Mouse (Mus musculus): ENCODE data around the gene Mrps22.

The Mrps22 gene

DNA sequence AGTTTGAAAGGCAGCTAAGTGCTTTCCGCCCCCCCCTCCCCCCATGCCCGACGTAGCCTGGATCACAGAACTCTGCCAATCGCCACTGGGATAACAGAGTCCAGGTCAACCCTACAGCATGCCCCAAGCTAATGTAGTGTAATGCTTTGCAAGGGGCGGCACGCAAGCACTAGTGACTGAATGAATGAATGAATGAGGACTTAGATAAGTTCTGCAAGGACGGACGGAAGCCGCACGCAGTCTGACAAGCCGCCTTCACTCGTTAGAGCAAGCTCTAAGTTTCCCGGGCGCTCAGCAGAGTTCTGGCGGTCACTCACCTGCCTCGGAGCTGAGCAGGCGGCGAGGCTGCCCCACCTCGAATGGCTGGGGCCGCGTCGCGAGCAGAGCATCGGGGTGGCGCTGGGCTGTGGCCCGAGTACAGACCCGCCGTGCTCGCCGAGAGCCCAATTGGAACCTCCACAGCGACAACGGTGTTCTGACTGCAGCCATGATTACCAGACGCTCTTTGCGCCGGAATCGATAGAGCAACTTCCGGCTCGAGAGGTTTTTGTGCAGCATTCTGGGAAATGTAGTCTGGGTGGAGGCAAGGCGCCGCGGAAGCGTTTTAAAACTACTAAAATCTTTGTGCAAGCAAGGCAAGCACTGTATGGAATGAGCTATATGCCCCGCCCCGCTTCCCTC is at the start of gene Mrps22:
TSS of gene Mrps22 (minus strand) at position 505 of the 681 bp plus-strand sequence.
- in situ Hi-C loops (cut with MboI; ENCODE audit: low sequenced_read_pairs), result no loop called here

- in situ Hi-C loops (cut with MboI; ENCODE audit: low sequenced_read_pairs), result no loop called here
Observed at GRCm38 (mm10) chr9:98650547-98650946, 49.1 kb upstream of the Mrps22 start.

DNA sequence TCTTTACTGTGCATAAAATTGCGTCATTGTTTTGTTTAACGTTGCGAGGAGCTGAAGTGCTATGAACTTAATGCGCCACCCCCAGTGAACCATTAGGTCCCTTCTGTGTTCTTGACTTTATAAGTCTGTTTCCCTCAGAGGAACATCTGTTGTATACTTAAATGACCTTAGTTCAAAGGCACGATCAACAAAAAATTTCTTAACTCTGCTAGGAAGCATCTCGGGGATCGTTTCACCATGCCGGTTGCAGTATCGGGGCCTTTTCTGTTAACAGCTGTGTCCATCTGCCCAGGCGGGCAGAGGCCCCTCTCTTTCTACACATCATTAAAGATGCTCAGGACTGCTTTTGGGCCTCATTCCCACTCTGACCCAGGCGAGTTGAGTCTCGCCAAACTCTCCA is 46.0 kb upstream of the Mrps22 start:
- in situ Hi-C loops (cut with MboI; ENCODE audit: low sequenced_read_pairs), result loop anchor here (25.0 kb wide), 1 partner anchor 315 kb away; the partner anchor contains the start of gene Foxl2

DNA sequence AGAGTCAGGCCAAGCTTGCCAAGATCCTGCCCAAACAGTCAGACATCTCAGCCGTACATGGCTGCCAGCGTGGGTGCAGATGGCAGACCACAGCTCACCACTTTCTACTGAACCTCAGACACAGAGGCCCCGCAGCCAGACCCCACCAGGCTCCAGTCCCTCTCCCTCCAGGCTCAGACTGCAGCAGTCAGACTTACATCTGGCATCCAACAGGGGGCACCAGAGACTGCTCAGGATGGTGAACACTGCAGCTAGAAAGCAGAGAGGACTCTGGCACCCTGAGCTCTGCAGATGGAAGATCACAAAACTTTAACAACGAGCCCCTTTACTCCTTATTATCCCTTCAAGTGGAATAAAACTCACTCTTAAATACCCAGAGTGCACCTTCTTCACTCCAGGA is 44.3 kb upstream of the Mrps22 start:
- in situ Hi-C loops (cut with MboI; ENCODE audit: low sequenced_read_pairs), result loop anchor here (25.0 kb wide), 1 partner anchor 317 kb away; the partner anchor contains the start of gene Foxl2

GRCm38 (mm10) chr9:98642126-98642525 is 40.7 kb upstream of the Mrps22 start:
- in situ Hi-C loops (cut with MboI; ENCODE audit: low sequenced_read_pairs), result loop anchor here (25.0 kb wide), 1 partner anchor 320 kb away; the partner anchor contains the start of gene Foxl2

DNA sequence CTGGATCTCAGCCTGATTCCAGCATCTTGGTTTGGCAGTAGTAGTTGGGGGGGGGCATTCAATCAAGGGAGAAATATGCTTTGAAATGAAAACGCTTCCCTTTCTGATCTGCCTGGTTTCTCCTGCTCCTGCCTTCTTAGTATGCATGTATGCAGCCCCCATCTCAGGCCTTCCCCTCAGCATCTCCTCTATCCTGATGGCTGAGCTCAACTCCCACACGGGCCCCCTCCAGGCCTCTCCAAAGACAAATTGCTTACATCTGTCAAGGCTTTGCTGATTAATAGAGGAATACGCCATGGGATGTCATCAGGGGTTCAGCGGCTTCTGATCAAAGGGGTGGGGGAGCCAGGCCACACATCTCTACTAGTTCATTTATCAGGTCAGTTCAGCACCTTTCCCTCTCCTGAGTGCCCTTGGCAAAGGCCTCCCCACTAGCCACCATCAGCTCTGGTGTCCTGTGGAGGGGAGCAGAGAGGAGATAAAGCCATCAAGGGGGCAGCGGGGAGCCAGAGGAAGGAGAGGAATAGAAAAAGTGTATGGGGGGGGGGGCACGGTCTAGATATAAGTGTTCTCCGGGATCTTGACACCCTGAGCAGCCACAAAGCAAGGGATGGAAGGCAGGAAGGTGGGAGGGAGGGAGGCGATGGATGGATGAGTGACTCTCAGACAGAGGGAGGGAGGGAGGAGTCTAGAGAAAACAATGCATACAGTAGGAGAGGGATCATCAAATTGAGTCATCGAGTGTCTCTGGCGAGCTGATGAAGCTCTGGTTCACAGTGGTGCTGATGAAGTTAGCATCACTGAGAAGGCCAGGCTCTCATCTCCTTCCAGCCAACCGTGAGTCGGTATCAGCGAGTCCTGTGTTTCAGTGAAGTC is 32.1 kb upstream of the Mrps22 start:
- in situ Hi-C loops (cut with MboI; ENCODE audit: low sequenced_read_pairs), result loop anchor here (25.0 kb wide), 1 partner anchor 329 kb away; the partner anchor contains the start of gene Foxl2

DNA sequence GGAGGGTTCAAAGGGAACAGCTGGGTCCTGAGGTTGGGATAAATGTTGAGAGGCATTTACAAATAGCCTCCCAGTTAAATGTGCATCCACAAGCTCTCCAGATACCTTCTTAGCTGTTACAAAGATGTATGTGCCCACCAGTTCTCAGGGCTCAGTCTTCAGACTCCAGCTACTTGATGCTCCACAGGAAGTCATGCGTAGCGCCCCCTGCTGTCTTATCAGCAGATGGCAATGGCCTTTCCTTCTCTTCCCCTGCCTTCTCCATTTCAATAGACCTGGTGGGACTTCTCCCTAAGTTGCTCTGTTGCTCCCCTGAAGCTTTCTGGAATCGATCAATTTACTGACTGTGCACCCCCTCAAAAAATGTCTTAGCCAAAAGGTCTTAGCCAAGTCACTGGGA is 27.0 kb upstream of the Mrps22 start:
- in situ Hi-C loops (cut with MboI; ENCODE audit: low sequenced_read_pairs), result loop anchor here (25.0 kb wide), 1 partner anchor 334 kb away; the partner anchor contains the start of gene Foxl2

DNA sequence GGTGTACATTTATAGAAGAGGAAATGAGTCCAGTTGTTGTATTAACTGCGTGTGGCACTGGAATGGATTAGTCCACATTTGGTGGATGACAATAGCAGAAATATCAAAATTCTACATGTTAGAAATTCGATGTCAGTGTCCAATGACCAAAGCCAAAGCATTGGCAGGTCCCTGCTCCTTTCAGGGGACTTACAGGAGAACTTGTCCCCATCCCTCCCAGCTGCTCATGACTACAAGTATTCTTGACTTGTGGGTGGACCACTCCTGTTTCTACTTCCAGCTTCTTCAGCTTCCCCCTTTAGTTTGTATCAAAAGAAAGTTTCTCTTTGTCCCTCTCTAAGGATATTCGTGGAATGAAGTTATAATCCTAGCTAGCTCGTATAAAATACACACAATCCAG is 3.4 kb upstream of the Mrps22 start:
- in situ Hi-C loops (cut with MboI; ENCODE audit: low sequenced_read_pairs), result no loop called here

- in situ Hi-C loops (cut with MboI; ENCODE audit: low sequenced_read_pairs), result no loop called here
Observed at GRCm38 (mm10) chr9:98601837-98602359, 438 bp upstream of the Mrps22 start.

DNA sequence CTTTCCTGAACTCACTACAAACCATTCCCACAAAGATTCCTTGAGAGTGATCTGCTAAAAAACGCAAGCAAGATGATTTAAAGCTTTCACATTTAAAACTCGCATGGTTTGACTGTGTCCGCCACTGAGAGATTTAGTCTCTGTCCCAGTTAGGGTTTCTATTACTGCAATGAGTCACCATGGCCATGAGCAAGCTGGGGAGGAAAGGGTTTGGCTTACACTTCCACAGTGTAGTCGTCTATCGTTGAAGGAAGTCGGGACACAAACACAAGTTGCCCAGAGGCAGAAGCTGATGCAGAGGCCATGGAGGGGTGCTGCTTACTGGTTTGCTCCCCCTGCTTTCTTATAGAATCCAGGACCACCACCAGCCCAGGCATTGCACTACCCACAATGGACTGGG is 1.4 kb downstream of the Mrps22 start:
- in situ Hi-C loops (cut with MboI; ENCODE audit: low sequenced_read_pairs), result no loop called here

- in situ Hi-C loops (cut with MboI; ENCODE audit: low sequenced_read_pairs), result no loop called here
Observed at GRCm38 (mm10) chr9:98583852-98584251, 17.6 kb downstream of the Mrps22 start.

DNA sequence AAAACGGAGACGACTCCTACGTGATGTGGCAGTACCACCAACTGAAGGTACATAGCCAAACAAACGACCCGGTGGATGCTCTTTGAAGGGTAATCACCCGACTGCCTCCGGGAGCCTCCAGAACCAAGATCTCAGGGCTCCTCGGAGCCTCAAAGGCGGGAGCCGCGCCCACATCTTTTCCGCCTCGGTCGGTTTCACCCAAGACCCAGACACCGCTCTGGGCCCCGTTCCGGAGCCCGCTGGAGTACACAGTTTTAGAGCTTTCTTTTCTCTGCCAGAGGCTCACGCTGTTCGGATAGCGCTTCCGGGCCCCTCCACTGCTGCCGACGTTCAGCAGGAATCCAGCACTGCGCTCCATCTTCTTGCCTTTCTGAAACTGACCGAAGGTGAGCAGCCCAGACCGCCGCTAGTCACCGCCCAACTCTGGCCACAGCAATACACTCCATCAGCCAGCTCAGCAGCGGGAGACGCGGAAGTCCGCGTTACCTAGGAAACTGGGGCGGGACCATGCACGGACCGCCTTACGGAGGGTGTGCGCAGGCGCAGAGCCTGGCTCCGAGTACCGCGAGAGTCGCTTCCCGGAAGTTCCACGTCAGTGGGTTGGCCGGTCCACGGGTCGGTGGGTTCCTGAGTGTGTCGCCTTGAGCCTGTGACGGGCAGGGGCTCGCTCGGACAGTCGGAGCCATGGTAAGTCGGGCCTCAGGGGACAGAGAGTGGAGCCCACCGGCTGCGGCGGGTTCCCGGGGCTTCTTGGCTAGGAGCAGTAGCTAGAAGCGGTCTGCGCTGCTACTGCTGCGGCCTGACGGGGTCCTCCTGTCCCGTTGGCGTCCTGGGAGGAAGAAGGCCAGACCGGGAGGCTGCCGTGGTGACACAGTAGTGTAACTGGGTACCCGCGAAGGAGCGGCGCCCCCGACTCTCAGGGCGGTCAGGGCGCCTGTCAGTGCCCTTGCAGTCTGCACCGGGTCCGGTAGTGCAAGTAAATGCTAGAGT is 38.0 kb downstream of the Mrps22 start, which contains the start of gene Copb2:
TSS of gene Copb2 (plus strand) at position 585 of the 990 bp plus-strand sequence.
- in situ Hi-C loops (cut with MboI; ENCODE audit: low sequenced_read_pairs), result no loop called here

- in situ Hi-C loops (cut with MboI; ENCODE audit: low sequenced_read_pairs), result no loop called here
Observed at GRCm38 (mm10) chr9:98544042-98544441, 57.4 kb downstream of the Mrps22 start.

Data from CH12F3 (cell line).